In the genomic region with DNA sequence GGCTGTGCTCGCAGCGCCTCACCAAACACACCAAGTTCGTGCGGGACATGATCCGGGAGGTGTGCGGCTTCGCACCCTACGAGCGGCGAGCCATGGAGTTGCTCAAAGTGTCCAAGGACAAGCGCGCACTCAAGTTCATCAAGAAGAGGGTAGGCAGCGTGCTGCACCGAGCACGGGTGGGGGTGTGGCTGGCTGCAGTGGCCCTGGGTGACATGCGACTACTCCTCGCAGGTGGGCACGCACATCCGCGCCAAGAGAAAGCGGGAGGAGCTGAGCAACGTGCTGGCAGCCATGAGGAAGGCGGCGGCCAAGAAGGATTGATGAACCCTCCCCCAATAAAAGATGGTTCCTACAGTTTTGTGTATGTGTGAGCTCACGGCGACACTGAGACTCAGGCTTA, we compare ENCODE assay signal across 8 mouse cellular contexts. TPM values are rescaled to one million over a fixed set of nuclear protein-coding genes. Genes with fewer than 3 reads are reported as not detected.
DNase-seq lines count a peak whose midpoint lies in the region; ATAC-seq and TF ChIP-seq lines count a peak whose summit lies in the region.
"Not testable (repeated sequence)": the region's sequence is repeated elsewhere in the genome, so short reads cannot be mapped to it uniquely, and the experiment has no call there.

No protein-coding gene starts in this region.

- under 1% methylated on average over 26 of the region's 26 CpGs for WGBS in forebrain, embryonic 15.5 days
- WGBS in hindbrain, embryonic 13.5 days, result 1% methylated on average over 26 of the region's 26 CpGs
- WGBS in lung, embryonic 15.5 days, result under 1% methylated on average over 26 of the region's 26 CpGs
- WGBS in neural tube, embryonic 13.5 days, result under 1% methylated on average over 26 of the region's 26 CpGs

- H3K4me3 ChIP-seq in ES-Bruce4 (ENCODE audit: low read depth, low read length), result peak overlapping the region; percentile 79
- H3K4me3 ChIP-seq in forebrain, embryonic 15.5 days, result peak overlapping the region; percentile 76
- H3K4me3 ChIP-seq in hindbrain, embryonic 13.5 days, result peak overlapping the region; percentile 67
- H3K4me3 ChIP-seq in left cerebral cortex, adult 2 months, result peak overlapping the region; percentile 81
- H3K4me3 ChIP-seq in lung, embryonic 15.5 days, result peak overlapping the region; percentile 68
- peak overlapping the region; percentile 70 for H3K4me3 ChIP-seq in neural tube, embryonic 13.5 days

- H3K9me3 ChIP-seq in ES-Bruce4 (replicated peaks; ENCODE audit: control insufficient read depth, insufficient read depth, low read length, poor library complexity, severe bottlenecking); forebrain, embryonic 15.5 days; hindbrain, embryonic 13.5 days; lung, embryonic 15.5 days; neural tube, embryonic 13.5 days: not testable (repeated sequence)

- H3K27ac ChIP-seq in ES-Bruce4 (ENCODE audit: insufficient read depth, low read length), result peak overlapping the region; percentile 14; the same call in 1 of the 2 replicates
- H3K27ac ChIP-seq in forebrain, embryonic 15.5 days (replicated peaks), result peak overlapping the region; percentile 93
- H3K27ac ChIP-seq in hindbrain, embryonic 13.5 days, result peak overlapping the region; percentile 96
- peak overlapping the region; percentile 93 for H3K27ac ChIP-seq in left cerebral cortex, adult 2 months
- H3K27ac ChIP-seq in lung, embryonic 15.5 days, result peak overlapping the region; percentile 70; the same call in 1 of the 2 replicates
- H3K27ac ChIP-seq in neural tube, embryonic 13.5 days (replicated peaks), result peak overlapping the region; percentile 91

- TF ChIP-seq POLR2A in ES-Bruce4 (IDR thresholded peaks at IDR 0.05; ENCODE audit: insufficient read depth, low read length), result not testable (repeated sequence)

- peak; percentile 67 for DNase-seq in cerebellum, adult 11-12 months
- DNase-seq in left cerebral cortex, adult 2 months (ENCODE audit: extremely low spot score in 1 of 2, low spot score in 2 of 2), result not testable (repeated sequence)
- peak; percentile 41 for DNase-seq in thymus, postnatal 14 days

- H3K9ac ChIP-seq in ES-Bruce4 (ENCODE audit: low read depth, poor library complexity, severe bottlenecking), result peak overlapping the region; percentile 90
- peak overlapping the region; percentile 70 for H3K9ac ChIP-seq in forebrain, embryonic 15.5 days (replicated peaks)
- H3K9ac ChIP-seq in hindbrain, embryonic 13.5 days, result peak overlapping the region; percentile 87
- H3K9ac ChIP-seq in lung, embryonic 15.5 days, result peak overlapping the region; percentile 64
- H3K9ac ChIP-seq in neural tube, embryonic 13.5 days, result peak overlapping the region; percentile 90

- not testable (repeated sequence) for H3K27me3 ChIP-seq in ES-Bruce4 (ENCODE audit: control insufficient read depth, insufficient read depth, low read length, poor library complexity, severe bottlenecking); forebrain, embryonic 15.5 days; hindbrain, embryonic 13.5 days; lung, embryonic 15.5 days; neural tube, embryonic 13.5 days

- H3K4me2 ChIP-seq in forebrain, embryonic 15.5 days (replicated peaks), result peak overlapping the region; percentile 78
- peak overlapping the region; percentile 92 for H3K4me2 ChIP-seq in hindbrain, embryonic 13.5 days
- H3K4me2 ChIP-seq in lung, embryonic 15.5 days, result peak overlapping the region; percentile 86
- peak overlapping the region; percentile 90 for H3K4me2 ChIP-seq in neural tube, embryonic 13.5 days

- not testable (repeated sequence) for ATAC-seq in forebrain, embryonic 15.5 days (replicated peaks); hindbrain, embryonic 13.5 days (ENCODE audit: low FRiP score); lung, embryonic 15.5 days (ENCODE audit: borderline replicate concordance, extremely low read depth, low FRiP score, low TSS enrichment); neural tube, embryonic 13.5 days (ENCODE audit: low read depth)

- H3K4me1 ChIP-seq in ES-Bruce4 (ENCODE audit: control insufficient read depth, insufficient read depth, low read length), result not testable (repeated sequence)
- H3K4me1 ChIP-seq in forebrain, embryonic 15.5 days, result peaks cover 31% of the 10 kb centered on the region
- peaks cover 36% of the 10 kb centered on the region for H3K4me1 ChIP-seq in hindbrain, embryonic 13.5 days (replicated peaks)
- H3K4me1 ChIP-seq in lung, embryonic 15.5 days, result peaks cover 29% of the 10 kb centered on the region
- H3K4me1 ChIP-seq in neural tube, embryonic 13.5 days (replicated peaks), result peaks cover 34% of the 10 kb centered on the region

- TF ChIP-seq CTCF in ES-Bruce4 (IDR thresholded peaks at IDR 0.05; ENCODE audit: low read depth, low read length); left cerebral cortex, adult 2 months (IDR thresholded peaks at IDR 0.05): not testable (repeated sequence)

- intact Hi-C loops in left cerebral cortex, adult 2 months (cut with DNase I), result loop anchor here (2.0 to 5.0 kb wide), 2 partner anchors 55 to 148 kb away; partner anchors contain the start of gene Dus3l

- TF ChIP-seq EP300 in ES-Bruce4 (IDR thresholded peaks at IDR 0.05; ENCODE audit: insufficient read depth, low read depth, low read length), result not testable (repeated sequence)

- H3K36me3 ChIP-seq in ES-Bruce4 (ENCODE audit: control insufficient read depth, insufficient read depth, low read length, poor library complexity, severe bottlenecking), result peaks cover 32% of the 10 kb centered on the region
- H3K36me3 ChIP-seq in forebrain, embryonic 15.5 days, result peaks cover 41% of the 10 kb centered on the region
- peaks cover 48% of the 10 kb centered on the region for H3K36me3 ChIP-seq in hindbrain, embryonic 13.5 days
- H3K36me3 ChIP-seq in lung, embryonic 15.5 days, result peaks cover 48% of the 10 kb centered on the region
- H3K36me3 ChIP-seq in neural tube, embryonic 13.5 days, result peaks cover 47% of the 10 kb centered on the region

RNA-seq across cellular contexts. Expression of gene Rpl36, which starts 0.7 kb away (rescaled TPM):
- polyA plus RNA-seq in ES-Bruce4 (2011; ENCODE audit: insufficient read depth, insufficient read length, low read depth, missing spikeins), result 704 and 766 TPM in 2 replicates
- polyA plus RNA-seq in forebrain, embryonic 15.5 days (2015; fragmentation: Nextera tagmentation; extraction: Ambion mirVana), result 1,126 and 1,235 TPM in 2 replicates
- polyA plus RNA-seq in hindbrain, embryonic 13.5 days (2015; fragmentation: Nextera tagmentation; extraction: Ambion mirVana), result 1,179 and 1,235 TPM in 2 replicates
- 100 to 1,000 TPM; 351 to 353 TPM for total RNA-seq in left cerebral cortex, adult 2 months (2021)
- polyA plus RNA-seq in lung, embryonic 15.5 days (2015; fragmentation: Nextera tagmentation; extraction: Ambion mirVana), result 1,553 and 1,704 TPM in 2 replicates
- 1,004 and 1,135 TPM in 2 replicates for polyA plus RNA-seq in neural tube, embryonic 13.5 days (2015; fragmentation: Nextera tagmentation; extraction: Ambion mirVana)

RNA-seq across cellular contexts. Expression of gene 2410015M20Rik, which starts 4.3 kb away (rescaled TPM):
- polyA plus RNA-seq in ES-Bruce4 (2011; ENCODE audit: insufficient read depth, insufficient read length, low read depth, missing spikeins), result 105 and 131 TPM in 2 replicates
- polyA plus RNA-seq in forebrain, embryonic 15.5 days (2015; fragmentation: Nextera tagmentation; extraction: Ambion mirVana), result 194 and 210 TPM in 2 replicates
- polyA plus RNA-seq in hindbrain, embryonic 13.5 days (2015; fragmentation: Nextera tagmentation; extraction: Ambion mirVana), result 204 and 212 TPM in 2 replicates
- total RNA-seq in left cerebral cortex, adult 2 months (2021), result 100 to 1,000 TPM; 123 to 148 TPM
- 206 and 215 TPM in 2 replicates for polyA plus RNA-seq in lung, embryonic 15.5 days (2015; fragmentation: Nextera tagmentation; extraction: Ambion mirVana)
- polyA plus RNA-seq in neural tube, embryonic 13.5 days (2015; fragmentation: Nextera tagmentation; extraction: Ambion mirVana), result 179 and 214 TPM in 2 replicates

RNA-seq across cellular contexts. Expression of gene Lonp1, which starts 12.8 kb away (rescaled TPM):
- polyA plus RNA-seq in ES-Bruce4 (2011; ENCODE audit: insufficient read depth, insufficient read length, low read depth, missing spikeins), result 60.3 and 62.1 TPM in 2 replicates
- polyA plus RNA-seq in forebrain, embryonic 15.5 days (2015; fragmentation: Nextera tagmentation; extraction: Ambion mirVana), result 47.7 and 49.9 TPM in 2 replicates
- 40.6 and 40.8 TPM in 2 replicates for polyA plus RNA-seq in hindbrain, embryonic 13.5 days (2015; fragmentation: Nextera tagmentation; extraction: Ambion mirVana)
- 10 to 100 TPM; 62.7 to 62.8 TPM for total RNA-seq in left cerebral cortex, adult 2 months (2021)
- polyA plus RNA-seq in lung, embryonic 15.5 days (2015; fragmentation: Nextera tagmentation; extraction: Ambion mirVana), result 51.7 and 54.0 TPM in 2 replicates
- 40.4 and 44.2 TPM in 2 replicates for polyA plus RNA-seq in neural tube, embryonic 13.5 days (2015; fragmentation: Nextera tagmentation; extraction: Ambion mirVana)

RNA-seq across cellular contexts. Expression of gene Catsperd, which starts 14.1 kb away (rescaled TPM):
- polyA plus RNA-seq in ES-Bruce4 (2011; ENCODE audit: insufficient read depth, insufficient read length, low read depth, missing spikeins), result 2.4 and 3.7 TPM in 2 replicates
- polyA plus RNA-seq in forebrain, embryonic 15.5 days (2015; fragmentation: Nextera tagmentation; extraction: Ambion mirVana), result 0.98 and 1.1 TPM in 2 replicates
- polyA plus RNA-seq in hindbrain, embryonic 13.5 days (2015; fragmentation: Nextera tagmentation; extraction: Ambion mirVana), result 2.1 and 2.4 TPM in 2 replicates
- total RNA-seq in left cerebral cortex, adult 2 months (2021), result under 1 TPM; 0.38 to 0.65 TPM
- 0.52 and 1.2 TPM in 2 replicates for polyA plus RNA-seq in lung, embryonic 15.5 days (2015; fragmentation: Nextera tagmentation; extraction: Ambion mirVana)
- polyA plus RNA-seq in neural tube, embryonic 13.5 days (2015; fragmentation: Nextera tagmentation; extraction: Ambion mirVana), result 0.90 and 1.7 TPM in 2 replicates

RNA-seq across cellular contexts. Expression of gene Safb, which starts 29.3 kb away (rescaled TPM):
- 99.4 and 111 TPM in 2 replicates for polyA plus RNA-seq in ES-Bruce4 (2011; ENCODE audit: insufficient read depth, insufficient read length, low read depth, missing spikeins)
- polyA plus RNA-seq in forebrain, embryonic 15.5 days (2015; fragmentation: Nextera tagmentation; extraction: Ambion mirVana), result 125 and 132 TPM in 2 replicates
- polyA plus RNA-seq in hindbrain, embryonic 13.5 days (2015; fragmentation: Nextera tagmentation; extraction: Ambion mirVana), result 105 and 113 TPM in 2 replicates
- 100 to 1,000 TPM; 160 to 168 TPM for total RNA-seq in left cerebral cortex, adult 2 months (2021)
- polyA plus RNA-seq in lung, embryonic 15.5 days (2015; fragmentation: Nextera tagmentation; extraction: Ambion mirVana), result 92.7 and 96.6 TPM in 2 replicates
- polyA plus RNA-seq in neural tube, embryonic 13.5 days (2015; fragmentation: Nextera tagmentation; extraction: Ambion mirVana), result 104 and 136 TPM in 2 replicates

Comparison
In these comparisons a context has a peak if more than half of its experiments do, and no peak if none do; other contexts are left out.
1. H3K27ac ChIP-seq: peak in every context shown above with its lines; median percentile 96 in hindbrain, embryonic 13.5 days; 93 in forebrain, embryonic 15.5 days; 93 in left cerebral cortex, adult 2 months; 91 in neural tube, embryonic 13.5 days; 70 in lung, embryonic 15.5 days; 14 in ES-Bruce4.